Comparison of ENCODE assay signal across 10 mouse cellular contexts in genomic region chr8:95165923-95166322, GRCm38 (mm10). TPM values are rescaled to one million over a fixed set of nuclear protein-coding genes. Genes with fewer than 3 reads are reported as not detected.
DNase-seq lines count a peak whose midpoint lies in the region; ATAC-seq and TF ChIP-seq lines count a peak whose summit lies in the region.
"Had no signal": no experiment of that assay in that cellular context is flagged by ENCODE, and none has a peak within 500 bp of the region (broad histone marks: within the 10 kb centered on the region; RNA-seq: fewer than 3 reads in every experiment).

No protein-coding gene starts in this region.

- WGBS in heart, adult 2 months: 46% methylated on average over 11 of the region's 11 CpGs
- 74% methylated on average over 11 of the region's 11 CpGs for WGBS in heart, embryonic 12.5 days

- no peak for ATAC-seq in heart, embryonic 12.5 days (ENCODE audit: insufficient number of reproducible peaks, low FRiP score)
- peak; percentile 42; the same call in 1 of the 2 replicates for ATAC-seq in megakaryocyte progenitor cell, adult 5-6 weeks (replicated peaks; ENCODE audit: poor library complexity)

- TF ChIP-seq EP300 in heart, adult 2 months (IDR thresholded peaks at IDR 0.05; ENCODE audit: insufficient read depth, low read depth, low read length): no peak

- no peak overlapping the region for H3K4me3 ChIP-seq in heart, adult 2 months
- no peak overlapping the region for H3K4me3 ChIP-seq in heart, embryonic 12.5 days
- H3K4me3 ChIP-seq: embryonic facial prominence, embryonic 12.5 days; neural tube, embryonic 13.5 days had no signal

- no peaks in the 10 kb centered on the region for H3K79me2 ChIP-seq in heart, adult 2 months (replicated peaks; ENCODE audit: control insufficient read depth, insufficient read depth, low read length)

- no peak for TF ChIP-seq CTCF in heart, adult 2 months (IDR thresholded peaks at IDR 0.05)

- no peaks in the 10 kb centered on the region for H3K36me3 ChIP-seq in heart, adult 2 months (ENCODE audit: control insufficient read depth, insufficient read depth, low read length)
- H3K36me3 ChIP-seq in heart, embryonic 12.5 days: no peaks in the 10 kb centered on the region
- H3K36me3 ChIP-seq: embryonic facial prominence, embryonic 12.5 days; neural tube, embryonic 13.5 days had no signal

- no peaks in the 10 kb centered on the region for H3K4me1 ChIP-seq in heart, adult 2 months (ENCODE audit: control insufficient read depth, insufficient read depth, low read length)
- H3K4me1 ChIP-seq in heart, embryonic 12.5 days (replicated peaks): peaks cover 13% of the 10 kb centered on the region; the same call in 1 of the 2 replicates
- H3K4me1 ChIP-seq: embryonic facial prominence, embryonic 12.5 days had no signal

- no peak overlapping the region for H3K4me2 ChIP-seq in heart, embryonic 12.5 days
- H3K4me2 ChIP-seq: embryonic facial prominence, embryonic 12.5 days; neural tube, embryonic 13.5 days had no signal

- no peak overlapping the region for H3K9ac ChIP-seq in heart, adult 2 months (ENCODE audit: low read depth, low read length)
- no peak overlapping the region for H3K9ac ChIP-seq in heart, embryonic 12.5 days
- H3K9ac ChIP-seq: embryonic facial prominence, embryonic 12.5 days; neural tube, embryonic 13.5 days had no signal

- peak; percentile 62 to 84 for DNase-seq in heart, adult 2 months
- DNase-seq in MN1 (ENCODE audit: low spot score): peak; percentile 53
- DNase-seq in cerebellum, adult 8-10 months: peak; percentile 11
- DNase-seq in heart, postnatal 10 days: peak; percentile 47 to 53
- no peak for DNase-seq in urinary bladder, postnatal 4 days (ENCODE audit: low spot score in 2 of 2)
- DNase-seq in c-Kit-positive CD71-positive TER-119-positive erythroid progenitor cells, embryonic 14.5 days (ENCODE audit: low spot score): no peak

- intact Hi-C loops in heart, adult 2 months (cut with DNase I): no loop called here
- intact Hi-C loops in heart, postnatal 10 days (cut with DNase I): no loop called here

- no peaks in the 10 kb centered on the region for H3K9me3 ChIP-seq in heart, embryonic 12.5 days (replicated peaks)
- H3K9me3 ChIP-seq: embryonic facial prominence, embryonic 12.5 days; neural tube, embryonic 13.5 days had no signal

- no peaks in the 10 kb centered on the region for H3K27me3 ChIP-seq in heart, adult 2 months (ENCODE audit: control insufficient read depth, insufficient read depth, low read length)
- peaks cover 3% of the 10 kb centered on the region for H3K27me3 ChIP-seq in heart, embryonic 12.5 days (replicated peaks)
- H3K27me3 ChIP-seq: embryonic facial prominence, embryonic 12.5 days; neural tube, embryonic 13.5 days had no signal

- TF ChIP-seq POLR2A in heart, adult 2 months (IDR thresholded peaks at IDR 0.05; ENCODE audit: insufficient read depth, low read depth, low read length): no peak

- no peak overlapping the region for H3K27ac ChIP-seq in heart, adult 2 months
- no peak overlapping the region for H3K27ac ChIP-seq in heart, embryonic 12.5 days (ENCODE audit: poor library complexity, severe bottlenecking)
- H3K27ac ChIP-seq: embryonic facial prominence, embryonic 12.5 days; neural tube, embryonic 13.5 days had no signal

RNA-seq across cellular contexts. Expression of gene Kifc3, which starts 36.7 kb away (rescaled TPM):
- total RNA-seq in heart, adult 2 months (2021): 10 to 100 TPM; 76.2 to 93.4 TPM
- 58.7 and 64.9 TPM in 2 replicates for polyA plus RNA-seq in heart, adult 2 months (2012; rRNA removed)
- polyA plus RNA-seq in heart, embryonic 12.5 days (2016; fragmentation: Nextera tagmentation; extraction: Ambion mirVana): 13.4 and 16.4 TPM in 2 replicates
- total RNA-seq in heart, postnatal 10 days (2021): 10 to 100 TPM; 64.8 to 73.9 TPM
- 0.73 and 0.99 TPM in 2 replicates for total RNA-seq in megakaryocyte progenitor cell, adult 5-6 weeks (2015)
- 0.68 and 1.4 TPM in 2 replicates for total RNA-seq in megakaryocyte progenitor cell, adult 5-6 weeks (2017)

Comparison
In these comparisons a context has a peak if more than half of its experiments do, and no peak if none do; other contexts are left out.
1. DNase-seq: peak in heart, adult 2 months (2 of 2), MN1 (single experiment), cerebellum, adult 8-10 months (single experiment) and heart, postnatal 10 days (2 of 2); none in urinary bladder, postnatal 4 days (0 of 2) and c-Kit-positive CD71-positive TER-119-positive erythroid progenitor cells, embryonic 14.5 days (single experiment).
2. RNA of gene Kifc3, which starts 36.7 kb away (total RNA-seq): 76.2 to 93.4 TPM in heart, adult 2 months and 64.8 to 73.9 TPM in heart, postnatal 10 days; 0.68 to 1.4 TPM in megakaryocyte progenitor cell, adult 5-6 weeks; every median in the first group is over 10 times any median in the second.